Mouse (Mus musculus): ENCODE measurements around the gene Dcaf4.

DNA sequence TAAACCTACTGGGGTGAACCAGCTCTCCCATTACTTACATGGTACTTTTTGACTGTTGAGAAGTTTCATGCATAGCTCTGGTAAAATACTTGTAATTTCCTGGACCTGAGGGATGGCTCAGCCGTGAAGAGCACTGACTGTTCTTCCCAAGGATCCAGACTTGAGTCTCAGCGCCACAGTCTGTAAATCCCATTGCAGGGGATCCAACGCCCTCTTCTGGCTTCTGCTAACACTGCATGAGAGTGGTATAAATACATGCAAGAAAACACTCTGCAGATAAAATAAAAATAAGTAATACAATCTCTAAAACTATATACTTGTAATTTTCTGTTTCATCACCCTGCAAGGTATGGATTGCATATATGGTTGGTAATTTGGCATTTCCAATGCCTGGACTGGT is 22.3 kb upstream of the Dcaf4 start:
- TF ChIP-seq CTCF (IDR thresholded peaks at IDR 0.05; ENCODE audit: low read depth) (peak; percentile 34; the same call in 1 of the 2 replicates), EP300 (IDR thresholded peaks at IDR 0.05; ENCODE audit: low read depth) (no peak)
